Mouse (Mus musculus) adrenal gland, postnatal 36 days (tissue): ENCODE measurements around the gene Sdccag8. TPM values are rescaled to one million over a fixed set of nuclear protein-coding genes. Genes with fewer than 3 reads are reported as not detected.

Experiments
- DNase-seq, 2 experiments: peaks; one replicate each; pipeline ENCODE4 v3.0.0; 2021; ENCODE audit warnings: mixed read lengths in 1 of 2
- microRNA-seq: library from miRNA; unstranded; fragments of <30 nt; microRNA quantifications from one replicate; pipeline ENCODE4 v1.2.0, GENCODE M21; 2021
- total RNA-seq, 2 experiments: library from RNA; stranded (reverse); gene quantifications; 2 replicates each; pipeline ENCODE4 v1.2.3; 2021

Gene Sdccag8
- total RNA-seq, 2 experiments from 2014 or later: 11.3 to 11.9 TPM

GRCm38 (mm10) chr1:177061761-177062160 is 247.3 kb downstream of the Sdccag8 start:
- no peak for DNase-seq

DNA sequence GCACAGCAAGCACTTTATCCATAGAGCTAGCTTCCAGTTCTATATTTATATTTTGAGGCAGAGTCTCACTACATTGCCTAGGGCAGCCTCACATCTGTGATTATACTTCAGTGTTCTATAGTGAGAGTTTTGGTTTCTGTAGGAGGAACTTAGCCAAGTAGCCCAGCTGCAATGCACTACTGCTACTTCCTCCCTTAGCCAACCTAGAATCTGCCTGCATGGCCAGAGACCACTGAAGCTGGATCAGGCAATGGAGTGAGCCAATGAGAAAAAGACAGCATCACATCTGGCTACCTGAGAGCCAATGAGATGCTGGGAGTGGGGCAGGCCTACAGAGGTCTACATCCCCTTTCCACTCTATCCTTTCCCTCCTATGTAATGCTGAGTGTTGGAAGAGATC is 251.3 kb downstream of the Sdccag8 start:
- no peak for DNase-seq

DNA sequence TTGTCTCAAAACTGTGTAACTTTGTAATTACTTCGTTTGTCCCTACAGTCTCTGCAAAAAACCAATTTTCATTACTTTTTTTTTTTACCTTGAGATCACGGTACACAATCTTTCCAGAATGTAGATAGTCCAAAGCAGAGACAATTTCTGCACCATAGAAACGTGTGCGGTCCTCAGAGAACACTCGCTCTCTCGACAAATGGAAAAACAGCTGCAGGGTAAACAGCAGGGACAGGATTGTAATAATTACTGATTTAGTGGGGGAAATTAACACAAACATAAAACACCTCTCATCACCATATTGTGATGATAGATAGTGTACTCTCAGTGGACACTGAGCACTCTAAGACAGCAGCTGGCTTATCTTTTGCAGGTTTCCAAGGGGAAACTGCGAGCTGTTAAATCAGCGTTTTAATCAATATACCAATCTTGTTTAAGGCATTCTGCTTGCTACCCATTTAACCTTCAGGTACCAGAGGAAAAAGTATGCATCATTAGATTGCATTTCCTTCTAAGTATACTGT is 252.7 kb downstream of the Sdccag8 start:
- no peak for DNase-seq

- no peak for DNase-seq
These were observed 254.7 kb downstream of the Sdccag8 start for GRCm38 (mm10) chr1:177069161-177069560.

Small RNA genes lying within 50 kb of the gene (microRNA-seq; reads per million reads assigned to microRNA genes)
- not detected for gene Gm25993
- 240 reads per million, percentile 63 among the genes with 10 or more reads in this experiment for gene Mir350

Other genes with a start within 250 kb of the Sdccag8 start
- gene Cep170, start 593 bp upstream of the Sdccag8 start, total RNA-seq: 10 to 100 TPM; 29.9 to 37.3 TPM